Mouse (Mus musculus): ENCODE results near the gene Gpr33. TPM values are rescaled to one million over a fixed set of nuclear protein-coding genes. Genes with fewer than 3 reads are reported as not detected.

Gpr33 gene
- polyA plus RNA-seq (2015; fragmentation: Illumina TruSeq; extraction: RNeasy Lipid Tissue Mini Kit (QIAGEN cat#74804); ENCODE audit: insufficient read depth, low replicate concordance) = 2.0 TPM

GRCm38 (mm10) chr12:52027963-52028362 is at the start of gene Gpr33:
Gene Gpr33, minus strand, starts transcription at chr12:52028063.

GRCm38 (mm10) chr12:52005877-52006632 is 21.8 kb downstream of the Gpr33 start, which contains the start of gene Dtd2:
Gene Dtd2, minus strand, starts transcription at chr12:52006501.

Other genes with a start within 250 kb of the Gpr33 start
- gene Hectd1, start 198.5 kb downstream of the Gpr33 start, polyA plus RNA-seq (2015; fragmentation: Illumina TruSeq; extraction: RNeasy Lipid Tissue Mini Kit (QIAGEN cat#74804); ENCODE audit: insufficient read depth, low replicate concordance) = 82.2 TPM
- 15.0 TPM for gene Heatr5a, start 56.7 kb downstream of the Gpr33 start, polyA plus RNA-seq (2015; fragmentation: Illumina TruSeq; extraction: RNeasy Lipid Tissue Mini Kit (QIAGEN cat#74804); ENCODE audit: insufficient read depth, low replicate concordance)
- 6.9 TPM for gene Dtd2, start 21.6 kb downstream of the Gpr33 start, polyA plus RNA-seq (2015; fragmentation: Illumina TruSeq; extraction: RNeasy Lipid Tissue Mini Kit (QIAGEN cat#74804); ENCODE audit: insufficient read depth, low replicate concordance)
- gene Nubpl, start 69.7 kb upstream of the Gpr33 start, polyA plus RNA-seq (2015; fragmentation: Illumina TruSeq; extraction: RNeasy Lipid Tissue Mini Kit (QIAGEN cat#74804); ENCODE audit: insufficient read depth, low replicate concordance) = 5.5 TPM

All from spleen, adult 10 weeks (tissue).